In genomic region chr1:43474535-43475409, GRCm38 (mm10) we compare ENCODE assay signal across 8 mouse cellular contexts. TPM values are rescaled to one million over a fixed set of nuclear protein-coding genes. Genes with fewer than 3 reads are reported as not detected.
DNase-seq lines count a peak whose midpoint lies in the region; TF ChIP-seq lines count a peak whose summit lies in the region.

No protein-coding gene starts in this region.

- no peaks in the 10 kb centered on the region for H3K27me3 ChIP-seq in heart, adult 2 months (ENCODE audit: control insufficient read depth, insufficient read depth, low read length)

- no peak overlapping the region for H3K9ac ChIP-seq in heart, adult 2 months (ENCODE audit: low read depth, low read length)

- intact Hi-C loops in heart, adult 2 months (cut with DNase I), result no loop called here

- TF ChIP-seq EP300 in heart, adult 2 months (IDR thresholded peaks at IDR 0.05; ENCODE audit: insufficient read depth, low read depth, low read length), result no peak

- peaks cover 3% of the 10 kb centered on the region; the same call in 1 of the 2 replicates for H3K36me3 ChIP-seq in heart, adult 2 months (ENCODE audit: control insufficient read depth, insufficient read depth, low read length)

- no peak for TF ChIP-seq CTCF in heart, adult 2 months (IDR thresholded peaks at IDR 0.05)

- 30% methylated on average over 6 of the region's 6 CpGs for WGBS in heart, adult 2 months

- no peak for TF ChIP-seq POLR2A in heart, adult 2 months (IDR thresholded peaks at IDR 0.05; ENCODE audit: insufficient read depth, low read depth, low read length)

- peaks cover 13% of the 10 kb centered on the region for H3K79me2 ChIP-seq in heart, adult 2 months (replicated peaks; ENCODE audit: control insufficient read depth, insufficient read depth, low read length)

- DNase-seq in spleen, postnatal 36 days (ENCODE audit: low spot score in 2 of 2), result peak; percentile 16 to 24
- DNase-seq in spleen, adult 12 weeks (ENCODE audit: low spot score), result no peak
- DNase-seq in c-Kit-positive CD71-positive TER-119-negative erythroid progenitor cells, embryonic 14.5 days (ENCODE audit: low read depth), result peak; percentile 84
- peak in 1 of 2 experiments; percentile 54 for DNase-seq in heart, adult 2 months
- peak; percentile 15 to 19 for DNase-seq in kidney, adult 8-10 months
- peak; percentile 55 for DNase-seq in lung, postnatal 25 days (ENCODE audit: low spot score)
- no peak for DNase-seq in thymus, postnatal 4 days
- DNase-seq in right cerebral cortex, adult 2 months (ENCODE audit: low spot score in 2 of 2), result no peak

- no peak overlapping the region for H3K4me3 ChIP-seq in heart, adult 2 months

- H3K27ac ChIP-seq in heart, adult 2 months, result peak overlapping the region; percentile 60

- H3K4me1 ChIP-seq in heart, adult 2 months (ENCODE audit: control insufficient read depth, insufficient read depth, low read length), result peaks cover 23% of the 10 kb centered on the region

RNA-seq across cellular contexts. Expression of gene Nck2, which starts 30.4 kb away (rescaled TPM):
- 10 to 100 TPM; 11.9 to 15.3 TPM for total RNA-seq in heart, adult 2 months (2021)
- polyA plus RNA-seq in heart, adult 2 months (2012; rRNA removed), result 11.7 and 12.9 TPM in 2 replicates

Comparison
In these comparisons a context has a peak if more than half of its experiments do, and no peak if none do; other contexts are left out.
1. DNase-seq: peak in spleen, postnatal 36 days (2 of 2), c-Kit-positive CD71-positive TER-119-negative erythroid progenitor cells, embryonic 14.5 days (single experiment), kidney, adult 8-10 months (2 of 2) and lung, postnatal 25 days (single experiment); none in spleen, adult 12 weeks (single experiment), thymus, postnatal 4 days (single experiment) and right cerebral cortex, adult 2 months (0 of 2).